Mouse (Mus musculus) kidney, postnatal 0 days (tissue): ENCODE results near the gene Slc30a6. TPM values are rescaled to one million over a fixed set of nuclear protein-coding genes. Genes with fewer than 3 reads are reported as not detected.

Experiments used
- ATAC-seq: fragments of 200-750 bp; cut with Nextera tagmentation; replicated peaks from 2 replicates; pipeline ENCODE4 v1.8.0; 2017; ENCODE audit warnings: low read depth, moderate number of reproducible peaks, moderate TSS enrichment, moderate library complexity; ENCODE audit not compliant: low FRiP score
- DNase-seq: peaks from one replicate; pipeline ENCODE4 v3.0.0-alpha.2; 2016; ENCODE audit warnings: low spot score
- H3K27ac ChIP-seq: fragments of 300-500 bp; sonication (generic); 2 replicates; pipeline ENCODE4 v1.5.1; 2014; ENCODE audit warnings: mild to moderate bottlenecking
- H3K27me3 ChIP-seq: fragments of 300-500 bp; sonication (generic); 2 replicates; pipeline ENCODE4 v1.6.1; 2014; ENCODE audit warnings: low read length, mixed read lengths; ENCODE audit not compliant: insufficient read depth
- H3K36me3 ChIP-seq: fragments of 300-500 bp; sonication (generic); 2 replicates; pipeline ENCODE4 v1.6.1; 2014; ENCODE audit warnings: low read length, mixed read lengths; ENCODE audit not compliant: insufficient read depth
- H3K4me1 ChIP-seq: fragments of 300-500 bp; sonication (generic); replicated peaks from 2 replicates; pipeline ENCODE4 v1.6.1; 2014; ENCODE audit warnings: antibody characterized with exemption, low read length, mixed read lengths; ENCODE audit not compliant: insufficient read depth
- H3K4me2 ChIP-seq: fragments of 300-500 bp; sonication (generic); 2 replicates; pipeline ENCODE4 v1.6.1; 2014; ENCODE audit warnings: mild to moderate bottlenecking, low read length, moderate library complexity, mixed read lengths
- H3K4me3 ChIP-seq: fragments of 300-500 bp; sonication (generic); replicated peaks from 2 replicates; pipeline ENCODE4 v1.5.1; 2014; ENCODE audit warnings: low read depth, low read length
- H3K9ac ChIP-seq: fragments of 300-500 bp; sonication (generic); 2 replicates; pipeline ENCODE4 v1.6.1; 2014; ENCODE audit warnings: low read depth, low read length
- H3K9me3 ChIP-seq: fragments of 300-500 bp; sonication (generic); replicated peaks from 2 replicates; pipeline ENCODE4 v1.6.1; 2016; ENCODE audit warnings: low read length, inconsistent platforms, mixed read lengths
- CTCF ChIP-seq: IDR thresholded peaks from 2 replicates; pipeline ENCODE4 v1.5.1; 2016; ENCODE audit warnings: antibody characterized with exemption, low read depth, mild to moderate bottlenecking, moderate library complexity
- WGBS: fragments of 180-500 bp; shearing (Covaris S2); extraction: QIAGEN DNeasy Blood & Tissue Kit; methylation state at CpG from one replicate; pipeline ENCODE4 v1.1.7; 2014; 5-methylcytosine and 5-hydroxymethylcytosine counted together
- polyA plus RNA-seq: library from polyadenylated mRNA; unstranded; fragments of >200 nt; fragmentation: Nextera tagmentation; extraction: Ambion mirVana; gene quantifications from 2 replicates; pipeline ENCODE4 v1.2.1, GENCODE M21; 2015

Gene Slc30a6
- 39.0 and 42.3 TPM in 2 replicates for polyA plus RNA-seq

GRCm38 (mm10) chr17:74395383-74396065, at the start of gene Slc30a6:
Slc30a6 (plus strand) TSS chr17:74395608.
- H3K4me2 ChIP-seq: peak within 1 kb of the TSS; percentile 61
- TF ChIP-seq CTCF: no peak
- no peaks in the 10 kb centered on the region for H3K36me3 ChIP-seq
- H3K9me3 ChIP-seq: no peaks in the 10 kb centered on the region
- peak within 1 kb of the TSS; percentile 83 for H3K9ac ChIP-seq
- DNase-seq (peak; percentile 98), ATAC-seq (peak; percentile 98)
- H3K4me1 ChIP-seq: 0 out of 2 replicates have a peak, but pooled peaks cover 2% of the 10 kb centered on the region
- no peaks in the 10 kb centered on the region for H3K27me3 ChIP-seq
- peak within 1 kb of the TSS; percentile 80 for H3K4me3 ChIP-seq
- under 1% methylated on average over 41 of the region's 41 CpGs for WGBS
- peak within 1 kb of the TSS; percentile 92 for H3K27ac ChIP-seq

GRCm38 (mm10) chr17:74363592-74363991, 31.8 kb upstream of the Slc30a6 start:
- WGBS: 74% methylated on average over 1 of the region's 1 CpGs
- DNase-seq (no peak), ATAC-seq (no peak)
- Histone ChIP-seq H3K4me3 (no peak overlapping the region), H3K36me3 (0 out of 2 replicates have a peak, but pooled peaks cover 19% of the 10 kb centered on the region), H3K27ac (no peak overlapping the region), H3K4me1 (no peaks in the 10 kb centered on the region), H3K9me3 (no peaks in the 10 kb centered on the region), H3K27me3 (no peaks in the 10 kb centered on the region), H3K4me2 (no peak overlapping the region), H3K9ac (no peak overlapping the region)
- no peak for TF ChIP-seq CTCF

GRCm38 (mm10) chr17:74376916-74377315, 18.5 kb upstream of the Slc30a6 start:
- Histone ChIP-seq H3K9me3 (no peaks in the 10 kb centered on the region), H3K4me2 (no peak overlapping the region), H3K4me3 (no peak overlapping the region), H3K36me3 (peaks cover 53% of the 10 kb centered on the region), H3K27me3 (no peaks in the 10 kb centered on the region), H3K4me1 (no peaks in the 10 kb centered on the region), H3K27ac (no peak overlapping the region), H3K9ac (no peak overlapping the region)
- 92% methylated on average over 1 of the region's 1 CpGs for WGBS
- no peak for TF ChIP-seq CTCF
- ATAC-seq (no peak), DNase-seq (no peak)

GRCm38 (mm10) chr17:74386657-74387056, 8.8 kb upstream of the Slc30a6 start:
- no peak overlapping the region for H3K9ac ChIP-seq
- DNase-seq (no peak), ATAC-seq (no peak)
- H3K9me3 ChIP-seq: no peaks in the 10 kb centered on the region
- H3K27me3 ChIP-seq: no peaks in the 10 kb centered on the region
- H3K4me3 ChIP-seq: no peak overlapping the region
- TF ChIP-seq CTCF: no peak
- H3K36me3 ChIP-seq: peaks cover 26% of the 10 kb centered on the region
- H3K4me1 ChIP-seq: no peaks in the 10 kb centered on the region
- no peak overlapping the region for H3K4me2 ChIP-seq
- no peak overlapping the region for H3K27ac ChIP-seq

GRCm38 (mm10) chr17:74389847-74390246, 5.6 kb upstream of the Slc30a6 start:
- no peak for ATAC-seq
- no peaks in the 10 kb centered on the region for H3K4me1 ChIP-seq
- H3K4me3 ChIP-seq: no peak overlapping the region
- no peaks in the 10 kb centered on the region for H3K27me3 ChIP-seq
- peaks cover 13% of the 10 kb centered on the region for H3K36me3 ChIP-seq
- no peak overlapping the region for H3K9ac ChIP-seq
- no peak overlapping the region for H3K27ac ChIP-seq
- peak; percentile 29; the same call in 1 of the 2 replicates for TF ChIP-seq CTCF
- H3K4me2 ChIP-seq: no peak overlapping the region
- no peaks in the 10 kb centered on the region for H3K9me3 ChIP-seq
- 78% methylated on average over 3 of the region's 3 CpGs for WGBS
- no peak for DNase-seq

GRCm38 (mm10) chr17:74394381-74394780, 1.0 kb upstream of the Slc30a6 start:
- DNase-seq (no peak), ATAC-seq (no peak)
- Histone ChIP-seq H3K27me3 (no peaks in the 10 kb centered on the region), H3K4me2 (no peak overlapping the region), H3K4me1 (0 out of 2 replicates have a peak, but pooled peaks cover 2% of the 10 kb centered on the region), H3K27ac (no peak overlapping the region), H3K4me3 (no peak overlapping the region; the same call in 1 of the 2 replicates), H3K9ac (no peak overlapping the region), H3K36me3 (no peaks in the 10 kb centered on the region), H3K9me3 (no peaks in the 10 kb centered on the region)
- WGBS: 68% methylated on average over 2 of the region's 2 CpGs
- TF ChIP-seq CTCF: no peak; the same call in 1 of the 2 replicates

GRCm38 (mm10) chr17:74394855-74395254, 553 bp upstream of the Slc30a6 start:
- WGBS: 29% methylated on average over 16 of the region's 16 CpGs
- Histone ChIP-seq H3K36me3 (no peaks in the 10 kb centered on the region), H3K9ac (no peak overlapping the region), H3K27me3 (no peaks in the 10 kb centered on the region), H3K9me3 (no peaks in the 10 kb centered on the region), H3K27ac (no peak overlapping the region; the same call in 1 of the 2 replicates), H3K4me2 (peak overlapping the region; percentile 55), H3K4me1 (0 out of 2 replicates have a peak, but pooled peaks cover 2% of the 10 kb centered on the region), H3K4me3 (peak overlapping the region; percentile 80)
- DNase-seq (no peak), ATAC-seq (peak; percentile 15; the same call in 1 of the 2 replicates)
- no peak for TF ChIP-seq CTCF
